12 mouse cellular contexts compared by ENCODE assay signal in genomic region chr4:21739169-21739568, GRCm38 (mm10). TPM values are rescaled to one million over a fixed set of nuclear protein-coding genes. Genes with fewer than 3 reads are reported as not detected.
DNase-seq lines count a peak whose midpoint lies in the region; ATAC-seq and TF ChIP-seq lines count a peak whose summit lies in the region.
"Had no signal": no experiment of that assay in that cellular context is flagged by ENCODE, and none has a peak within 500 bp of the region (broad histone marks: within the 10 kb centered on the region; RNA-seq: fewer than 3 reads in every experiment).

No protein-coding gene starts in this region.

- no peak; the same call in 1 of the 2 replicates for ATAC-seq in kidney, embryonic 16.5 days (ENCODE audit: low FRiP score, low TSS enrichment)

- no peaks in the 10 kb centered on the region for H3K9me3 ChIP-seq in kidney, embryonic 16.5 days (ENCODE audit: low read length)
- no peaks in the 10 kb centered on the region for H3K9me3 ChIP-seq in MEL (replicated peaks; ENCODE audit: insufficient read depth, low read length)
- H3K9me3 ChIP-seq: neural tube, embryonic 12.5 days had no signal

- no peak for TF ChIP-seq RAD21 in MEL (IDR thresholded peaks at IDR 0.05; ENCODE audit: low read depth, low read length)

- no peak for TF ChIP-seq POLR2A in MEL (IDR thresholded peaks at IDR 0.05; ENCODE audit: control insufficient read depth in 1 of 2, insufficient read depth in 1 of 2, low read depth in 1 of 2, low read length in 2 of 2, poor library complexity in 1 of 2)

- no peaks in the 10 kb centered on the region for H3K79me2 ChIP-seq in MEL (ENCODE audit: control insufficient read depth, insufficient read depth, low read length, poor library complexity)

- WGBS in kidney, embryonic 16.5 days, result 64% methylated on average over 4 of the region's 4 CpGs

- no peak for TF ChIP-seq EP300 in MEL (IDR thresholded peaks at IDR 0.05; ENCODE audit: low read depth in 1 of 2, low read length in 2 of 2)

- no peak overlapping the region for H3K27ac ChIP-seq in kidney, embryonic 16.5 days (ENCODE audit: low read length)
- H3K27ac ChIP-seq in MEL (ENCODE audit: control insufficient read depth, low read depth, low read length), result no peak overlapping the region
- H3K27ac ChIP-seq: macrophage; neural tube, embryonic 12.5 days had no signal

- no peak overlapping the region for H3K9ac ChIP-seq in kidney, embryonic 16.5 days (replicated peaks; ENCODE audit: low read length)
- no peak overlapping the region for H3K9ac ChIP-seq in MEL (ENCODE audit: control insufficient read depth, low read depth, low read length, poor library complexity, severe bottlenecking)
- H3K9ac ChIP-seq: neural tube, embryonic 12.5 days had no signal

- H3K4me3 ChIP-seq in kidney, embryonic 16.5 days (ENCODE audit: low read length), result no peak overlapping the region
- H3K4me3 ChIP-seq in MEL (ENCODE audit: control insufficient read depth in 1 of 2, insufficient read depth in 1 of 2, low read depth in 2 of 2, low read length in 2 of 2), result no peak overlapping the region
- H3K4me3 ChIP-seq: neural tube, embryonic 12.5 days had no signal

- H3K36me3 ChIP-seq in kidney, embryonic 16.5 days (ENCODE audit: insufficient read depth, low read length), result peaks cover 14% of the 10 kb centered on the region; the same call in 1 of the 2 replicates
- no peaks in the 10 kb centered on the region; a peak in 1 of 4 replicates for H3K36me3 ChIP-seq in MEL (ENCODE audit: control insufficient read depth in 1 of 2, insufficient read depth in 2 of 2, low read length in 2 of 2)

- H3K4me1 ChIP-seq in kidney, embryonic 16.5 days (ENCODE audit: insufficient read depth, low read length), result no peaks in the 10 kb centered on the region
- no peaks in the 10 kb centered on the region for H3K4me1 ChIP-seq in MEL (ENCODE audit: control insufficient read depth in 1 of 2, insufficient read depth in 2 of 2, low read length in 2 of 2)
- H3K4me1 ChIP-seq: neural tube, embryonic 12.5 days had no signal

- no peak overlapping the region for H3K4me2 ChIP-seq in kidney, embryonic 16.5 days (replicated peaks; ENCODE audit: low read depth, low read length)
- H3K4me2 ChIP-seq: neural tube, embryonic 12.5 days had no signal

- H3K27me3 ChIP-seq in kidney, embryonic 16.5 days (ENCODE audit: insufficient read depth, low read length), result no peaks in the 10 kb centered on the region
- no peaks in the 10 kb centered on the region for H3K27me3 ChIP-seq in MEL (ENCODE audit: control insufficient read depth in 1 of 2, insufficient read depth in 2 of 2, low read length in 2 of 2)
- H3K27me3 ChIP-seq: neural tube, embryonic 12.5 days had no signal

- TF ChIP-seq CTCF in MEL (IDR thresholded peaks at IDR 0.05 in 2 of 3, conservative IDR thresholded peaks at IDR 0.05 in 1 of 3; ENCODE audit: control insufficient read depth in 1 of 3, insufficient read depth in 1 of 3, low read depth in 2 of 3, low read length in 3 of 3, poor library complexity in 1 of 3, severe bottlenecking in 1 of 3), result peak in 1 of 3 experiments; percentile 40; a peak in 2 of 6 replicates

- DNase-seq in kidney, adult 9 months, result peak; percentile 67
- DNase-seq in CD4-positive helper T cell, adult 2 months (ENCODE audit: low read depth, low spot score), result peak; percentile 31
- DNase-seq in MEL (ENCODE audit: low read depth, low spot score), result peak; percentile 26
- DNase-seq in lung, postnatal 36 days, result peak; percentile 41
- no peak for DNase-seq in thymus, postnatal 10 days (ENCODE audit: low spot score in 2 of 2)
- no peak for DNase-seq in layer of hippocampus, adult 9-11 months
- DNase-seq: cerebellum, adult 18-20 months; heart, postnatal 14 days had no signal

TF ChIP-seq in MEL, 35 proteins besides CTCF, POLR2A, EP300 and RAD21:
- TF ChIP-seq SMC3 (IDR thresholded peaks at IDR 0.05; ENCODE audit: low read depth, low read length) (peak; percentile 18; the same call in 1 of the 2 replicates), TCF12 (IDR thresholded peaks at IDR 0.05; ENCODE audit: low read depth, low read length) (no peak)

RNA-seq across cellular contexts. Expression of gene Ccnc, which starts 11.7 kb away (rescaled TPM):
- 40.2 and 40.7 TPM in 2 replicates for polyA plus RNA-seq in kidney, embryonic 16.5 days (2015; fragmentation: Nextera tagmentation; extraction: Ambion mirVana)
- 16.0 and 20.0 TPM in 2 replicates for total RNA-seq in MEL (2012; rRNA removed)
- polyA plus RNA-seq in MEL (2012; ENCODE audit: insufficient read depth in 1 of 2, insufficient read length in 2 of 2, low read depth in 1 of 2, low replicate concordance in 2 of 2, missing spikeins in 1 of 2), result 100 to 1,000 TPM in 1 of 2 experiments, 10 to 100 TPM in 1; 14.7 to 196 TPM

RNA-seq across cellular contexts. Expression of gene Usp45, which starts 27.8 kb away (rescaled TPM):
- 7.2 and 8.6 TPM in 2 replicates for polyA plus RNA-seq in kidney, embryonic 16.5 days (2015; fragmentation: Nextera tagmentation; extraction: Ambion mirVana)
- total RNA-seq in MEL (2012; rRNA removed), result 8.2 and 8.7 TPM in 2 replicates
- polyA plus RNA-seq in MEL (2012; ENCODE audit: insufficient read depth in 1 of 2, insufficient read length in 2 of 2, low read depth in 1 of 2, low replicate concordance in 2 of 2, missing spikeins in 1 of 2), result 1 to 10 TPM in 1 of 2 experiments, not detected in 1; 6.4 TPM

RNA-seq across cellular contexts. Expression of gene Tstd3, which starts 27.8 kb away (rescaled TPM):
- polyA plus RNA-seq in kidney, embryonic 16.5 days (2015; fragmentation: Nextera tagmentation; extraction: Ambion mirVana), result 11.3 and 12.6 TPM in 2 replicates
- total RNA-seq in MEL (2012; rRNA removed), result 11.7 and 13.7 TPM in 2 replicates
- polyA plus RNA-seq in MEL (2012; ENCODE audit: insufficient read depth in 1 of 2, insufficient read length in 2 of 2, low read depth in 1 of 2, low replicate concordance in 2 of 2, missing spikeins in 1 of 2), result 10 to 100 TPM in 1 of 2 experiments, not detected in 1; 18.5 TPM

RNA-seq across cellular contexts. Expression of gene Prdm13, which starts 53.4 kb away (rescaled TPM):
- polyA plus RNA-seq in kidney, embryonic 16.5 days (2015; fragmentation: Nextera tagmentation; extraction: Ambion mirVana), result not detected in 2 replicates
- not detected in 2 replicates for total RNA-seq in MEL (2012; rRNA removed)
- polyA plus RNA-seq in MEL (2012; ENCODE audit: insufficient read depth in 1 of 2, insufficient read length in 2 of 2, low read depth in 1 of 2, low replicate concordance in 2 of 2, missing spikeins in 1 of 2), result not detected
- total RNA-seq: gastrocnemius, adult 18-20 months; heart, postnatal 14 days had no signal
- polyA plus RNA-seq: macrophage had no signal

Comparison
In these comparisons a context has a peak if more than half of its experiments do, and no peak if none do; other contexts are left out.
1. DNase-seq: peak in kidney, adult 9 months (single experiment), CD4-positive helper T cell, adult 2 months (single experiment), MEL (single experiment) and lung, postnatal 36 days (single experiment); none in thymus, postnatal 10 days (0 of 2) and layer of hippocampus, adult 9-11 months (single experiment).